Mouse (Mus musculus): Measurements from ENCODE around the gene Clns1a. TPM values are rescaled to one million over a fixed set of nuclear protein-coding genes. Genes with fewer than 3 reads are reported as not detected.

The Clns1a gene
- polyA plus RNA-seq (2014; fragmentation: Illumina TruSeq; extraction: RNeasy Lipid Tissue Mini Kit (QIAGEN cat#74804); ENCODE audit: low read depth, low replicate concordance), result 35.4 TPM

DNA sequence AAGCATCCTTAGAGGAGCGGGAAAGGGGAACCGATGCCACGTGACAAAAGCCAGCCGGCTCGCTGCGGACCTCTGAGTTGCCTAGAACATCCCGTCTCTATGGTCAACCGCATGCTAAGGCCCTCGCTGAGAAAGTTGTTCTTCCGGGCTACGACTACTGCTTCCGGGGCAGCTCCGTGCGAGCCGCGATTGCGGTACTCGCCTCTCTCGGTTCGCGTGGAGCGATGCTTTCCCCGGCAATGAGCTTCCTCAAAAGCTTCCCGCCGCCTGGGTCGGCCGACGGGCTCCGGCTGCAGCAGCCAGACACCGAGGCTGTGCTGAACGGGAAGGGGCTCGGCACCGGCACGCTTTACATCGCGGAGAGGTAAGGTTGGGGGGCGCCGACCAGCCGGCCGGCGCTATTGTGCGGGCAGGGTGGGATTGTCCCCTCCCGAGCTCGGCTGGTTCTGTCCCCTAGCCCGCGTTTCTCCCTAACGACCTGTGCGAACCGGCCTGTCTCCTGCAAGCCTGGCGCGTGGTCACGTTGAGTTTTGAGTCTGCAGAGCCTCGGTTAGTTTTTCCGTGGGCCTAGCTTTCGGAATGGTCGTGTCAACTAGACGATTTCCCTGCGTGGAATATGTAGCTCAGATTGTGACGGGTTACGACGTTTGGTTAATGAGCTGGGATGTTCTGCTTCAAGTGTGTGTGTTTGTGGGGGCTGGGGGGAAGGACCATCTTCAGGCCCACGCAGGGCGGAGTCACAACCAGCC, at the start of gene Clns1a:
Gene Clns1a, plus strand, starts transcription at position 129 of the 749 bp plus-strand sequence.

DNA sequence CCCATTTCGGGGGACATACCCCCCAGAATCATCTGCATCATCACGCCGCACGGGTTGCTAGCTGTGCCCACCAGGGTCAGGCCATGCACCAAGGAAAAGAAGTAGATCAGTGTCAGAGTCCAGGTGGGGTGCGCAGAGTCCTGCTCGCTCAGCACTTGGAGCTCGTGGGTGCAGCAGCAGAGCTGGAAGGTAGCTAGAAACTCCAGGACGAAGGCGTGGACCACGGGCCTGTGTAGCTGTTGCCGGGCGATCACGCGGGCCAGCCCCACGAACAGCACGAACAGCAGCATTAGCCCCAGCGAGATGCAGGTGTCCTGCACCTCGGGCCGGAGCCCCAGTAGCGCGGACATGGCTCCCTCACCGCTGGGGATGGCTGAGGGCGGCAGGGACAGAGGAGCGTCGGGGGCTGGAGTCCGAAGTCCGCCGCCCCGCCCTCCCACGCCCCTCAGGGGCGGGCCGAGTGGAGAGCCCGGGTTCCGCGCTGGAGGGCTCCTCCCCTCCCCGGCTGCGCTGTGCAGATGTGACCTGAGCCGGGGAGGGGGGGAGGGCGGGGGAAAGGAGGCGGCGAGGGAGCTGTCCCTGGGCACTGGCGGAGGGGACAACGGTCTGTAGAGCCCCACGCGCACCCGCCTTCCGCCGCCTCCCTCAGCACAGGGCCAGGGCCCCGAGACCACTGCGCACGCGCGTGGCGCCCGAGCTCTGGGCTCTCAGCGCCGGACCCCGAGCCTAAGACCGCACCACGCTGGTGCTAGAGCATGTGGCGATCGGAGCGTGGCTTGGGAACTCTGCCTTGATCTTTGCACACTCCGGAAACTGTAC, 41.4 kb downstream of the Clns1a start, which contains the start of gene Aqp11:
Gene Aqp11, minus strand, starts transcription at position 652 of the 819 bp plus-strand sequence.

Other genes with a start within 250 kb of the Clns1a start
- gene Kctd14, start 245.3 kb upstream of the Clns1a start, polyA plus RNA-seq (2014; fragmentation: Illumina TruSeq; extraction: RNeasy Lipid Tissue Mini Kit (QIAGEN cat#74804); ENCODE audit: low read depth, low replicate concordance), result 0.18 TPM
- gene Ints4, start 215.7 kb upstream of the Clns1a start, polyA plus RNA-seq (2014; fragmentation: Illumina TruSeq; extraction: RNeasy Lipid Tissue Mini Kit (QIAGEN cat#74804); ENCODE audit: low read depth, low replicate concordance), result 50.2 TPM
- gene Aamdc, start 117.1 kb upstream of the Clns1a start, polyA plus RNA-seq (2014; fragmentation: Illumina TruSeq; extraction: RNeasy Lipid Tissue Mini Kit (QIAGEN cat#74804); ENCODE audit: low read depth, low replicate concordance), result 113 TPM
- gene Rsf1, start 116.7 kb upstream of the Clns1a start, polyA plus RNA-seq (2014; fragmentation: Illumina TruSeq; extraction: RNeasy Lipid Tissue Mini Kit (QIAGEN cat#74804); ENCODE audit: low read depth, low replicate concordance), result 5.7 TPM
- 1.6 TPM for gene Aqp11, start 41.7 kb downstream of the Clns1a start, polyA plus RNA-seq (2014; fragmentation: Illumina TruSeq; extraction: RNeasy Lipid Tissue Mini Kit (QIAGEN cat#74804); ENCODE audit: low read depth, low replicate concordance)
- 0.97 TPM for gene Pak1, start 91.9 kb downstream of the Clns1a start, polyA plus RNA-seq (2014; fragmentation: Illumina TruSeq; extraction: RNeasy Lipid Tissue Mini Kit (QIAGEN cat#74804); ENCODE audit: low read depth, low replicate concordance)
- gene Gdpd4, start 223.3 kb downstream of the Clns1a start, polyA plus RNA-seq (2014; fragmentation: Illumina TruSeq; extraction: RNeasy Lipid Tissue Mini Kit (QIAGEN cat#74804); ENCODE audit: low read depth, low replicate concordance), result not detected